Mouse (Mus musculus): ENCODE results near the gene Amdhd2. TPM values are rescaled to one million over a fixed set of nuclear protein-coding genes. Genes with fewer than 3 reads are reported as not detected.

Gene Amdhd2
- polyA plus RNA-seq, 1 experiment = 116 TPM

- no peak overlapping the region for H3K4me3 ChIP-seq (ENCODE audit: control insufficient read depth, low read depth, low read length)
- no peaks in the 10 kb centered on the region for H3K27me3 ChIP-seq (ENCODE audit: control insufficient read depth, insufficient read depth, low read length)
- TF ChIP-seq CTCF (IDR thresholded peaks at IDR 0.05; ENCODE audit: control insufficient read depth, insufficient read depth, insufficient replicate concordance, low read depth, low read length) = no peak
- TF ChIP-seq POLR2A (IDR thresholded peaks at IDR 0.05; ENCODE audit: control insufficient read depth, low read depth, low read length) = no peak
Measured at GRCm38 (mm10) chr17:24127592-24127991, 36.0 kb downstream of the Amdhd2 start.

GRCm38 (mm10) chr17:24126801-24127200 is 36.8 kb downstream of the Amdhd2 start:
- no peaks in the 10 kb centered on the region; the same call in 1 of the 2 replicates for H3K4me1 ChIP-seq (ENCODE audit: control insufficient read depth, insufficient read depth, low read length)
- H3K4me3 ChIP-seq (ENCODE audit: control insufficient read depth, low read depth, low read length) = no peak overlapping the region
- TF ChIP-seq CTCF (IDR thresholded peaks at IDR 0.05; ENCODE audit: control insufficient read depth, insufficient read depth, insufficient replicate concordance, low read depth, low read length) (no peak), POLR2A (IDR thresholded peaks at IDR 0.05; ENCODE audit: control insufficient read depth, low read depth, low read length) (no peak)
- H3K36me3 ChIP-seq (ENCODE audit: control insufficient read depth, insufficient read depth, low read length) = no peaks in the 10 kb centered on the region
- H3K27me3 ChIP-seq (ENCODE audit: control insufficient read depth, insufficient read depth, low read length) = no peaks in the 10 kb centered on the region
- H3K27ac ChIP-seq (ENCODE audit: control insufficient read depth, insufficient read depth, low read depth, low read length) = no peak overlapping the region

More at GRCm38 (mm10) chr17:24127592-24127991, 36.0 kb downstream of the Amdhd2 start:
- Histone ChIP-seq H3K36me3 (ENCODE audit: control insufficient read depth, insufficient read depth, low read length) (no peaks in the 10 kb centered on the region), H3K4me1 (ENCODE audit: control insufficient read depth, insufficient read depth, low read length) (no peaks in the 10 kb centered on the region; the same call in 1 of the 2 replicates), H3K27ac (ENCODE audit: control insufficient read depth, insufficient read depth, low read depth, low read length) (no peak overlapping the region)

GRCm38 (mm10) chr17:24119446-24119845 is 44.1 kb downstream of the Amdhd2 start:
- TF ChIP-seq POLR2A (IDR thresholded peaks at IDR 0.05; ENCODE audit: control insufficient read depth, low read depth, low read length) (no peak), CTCF (IDR thresholded peaks at IDR 0.05; ENCODE audit: control insufficient read depth, insufficient read depth, insufficient replicate concordance, low read depth, low read length) (no peak)
- no peak overlapping the region for H3K4me3 ChIP-seq (ENCODE audit: control insufficient read depth, low read depth, low read length)
- H3K36me3 ChIP-seq (ENCODE audit: control insufficient read depth, insufficient read depth, low read length) = no peaks in the 10 kb centered on the region
- H3K27ac ChIP-seq (ENCODE audit: control insufficient read depth, insufficient read depth, low read depth, low read length) = no peak overlapping the region
- no peaks in the 10 kb centered on the region for H3K4me1 ChIP-seq (ENCODE audit: control insufficient read depth, insufficient read depth, low read length)
- no peaks in the 10 kb centered on the region for H3K27me3 ChIP-seq (ENCODE audit: control insufficient read depth, insufficient read depth, low read length)

- H3K4me1 ChIP-seq (ENCODE audit: control insufficient read depth, insufficient read depth, low read length) = no peaks in the 10 kb centered on the region
- TF ChIP-seq CTCF (IDR thresholded peaks at IDR 0.05; ENCODE audit: control insufficient read depth, insufficient read depth, insufficient replicate concordance, low read depth, low read length) (no peak), POLR2A (IDR thresholded peaks at IDR 0.05; ENCODE audit: control insufficient read depth, low read depth, low read length) (no peak)
- H3K4me3 ChIP-seq (ENCODE audit: control insufficient read depth, low read depth, low read length) = no peak overlapping the region
- H3K27ac ChIP-seq (ENCODE audit: control insufficient read depth, insufficient read depth, low read depth, low read length) = no peak overlapping the region
- H3K36me3 ChIP-seq (ENCODE audit: control insufficient read depth, insufficient read depth, low read length) = no peaks in the 10 kb centered on the region; the same call in 1 of the 2 replicates
- no peaks in the 10 kb centered on the region for H3K27me3 ChIP-seq (ENCODE audit: control insufficient read depth, insufficient read depth, low read length)
Measured at GRCm38 (mm10) chr17:24113031-24113430, 50.5 kb downstream of the Amdhd2 start.

GRCm38 (mm10) chr17:24111256-24111655 is 52.3 kb downstream of the Amdhd2 start:
- TF ChIP-seq POLR2A (IDR thresholded peaks at IDR 0.05; ENCODE audit: control insufficient read depth, low read depth, low read length) = no peak
- TF ChIP-seq CTCF (IDR thresholded peaks at IDR 0.05; ENCODE audit: control insufficient read depth, insufficient read depth, insufficient replicate concordance, low read depth, low read length) = no peak
- H3K27me3 ChIP-seq (ENCODE audit: control insufficient read depth, insufficient read depth, low read length) = no peaks in the 10 kb centered on the region
- no peak overlapping the region for H3K27ac ChIP-seq (ENCODE audit: control insufficient read depth, insufficient read depth, low read depth, low read length)
- no peaks in the 10 kb centered on the region for H3K4me1 ChIP-seq (ENCODE audit: control insufficient read depth, insufficient read depth, low read length)
- H3K4me3 ChIP-seq (ENCODE audit: control insufficient read depth, low read depth, low read length) = no peak overlapping the region
- no peaks in the 10 kb centered on the region; the same call in 1 of the 2 replicates for H3K36me3 ChIP-seq (ENCODE audit: control insufficient read depth, insufficient read depth, low read length)

- Histone ChIP-seq H3K4me3 (ENCODE audit: control insufficient read depth, low read depth, low read length) (no peak overlapping the region), H3K27ac (ENCODE audit: control insufficient read depth, insufficient read depth, low read depth, low read length) (no peak overlapping the region), H3K36me3 (ENCODE audit: control insufficient read depth, insufficient read depth, low read length) (peaks cover 4% of the 10 kb centered on the region), H3K4me1 (ENCODE audit: control insufficient read depth, insufficient read depth, low read length) (no peaks in the 10 kb centered on the region), H3K27me3 (ENCODE audit: control insufficient read depth, insufficient read depth, low read length) (no peaks in the 10 kb centered on the region)
- TF ChIP-seq CTCF (IDR thresholded peaks at IDR 0.05; ENCODE audit: control insufficient read depth, insufficient read depth, insufficient replicate concordance, low read depth, low read length) (no peak), POLR2A (IDR thresholded peaks at IDR 0.05; ENCODE audit: control insufficient read depth, low read depth, low read length) (no peak)
Measured at GRCm38 (mm10) chr17:24108896-24109295, 54.7 kb downstream of the Amdhd2 start.

Other genes with a start within 250 kb of the Amdhd2 start
- gene Dcpp3, start 246.3 kb downstream of the Amdhd2 start, polyA plus RNA-seq (2012; rRNA removed) = not detected in 2 replicates
- gene Sbp, start 222.1 kb downstream of the Amdhd2 start, polyA plus RNA-seq (2012; rRNA removed) = not detected in 2 replicates
- gene Sbpl, start 208.5 kb downstream of the Amdhd2 start, polyA plus RNA-seq (2012; rRNA removed) = not detected in 2 replicates
- gene Prss30, start 183.2 kb downstream of the Amdhd2 start, polyA plus RNA-seq (2012; rRNA removed) = not detected in 2 replicates
- not detected in 2 replicates for gene Prss22, start 165.7 kb downstream of the Amdhd2 start, polyA plus RNA-seq (2012; rRNA removed)
- not detected in 2 replicates for gene Prss27, start 125.6 kb downstream of the Amdhd2 start, polyA plus RNA-seq (2012; rRNA removed)
- 11.5 and 11.9 TPM in 2 replicates for gene Kctd5, start 90.3 kb downstream of the Amdhd2 start, polyA plus RNA-seq (2012; rRNA removed)
- 486 and 516 TPM in 2 replicates for gene Pdpk1, start 12.8 kb downstream of the Amdhd2 start, polyA plus RNA-seq (2012; rRNA removed)
- 329 and 345 TPM in 2 replicates for gene Atp6v0c, start 5.9 kb upstream of the Amdhd2 start, polyA plus RNA-seq (2012; rRNA removed)
- 7.0 and 9.5 TPM in 2 replicates for gene Tbc1d24, start 41.8 kb upstream of the Amdhd2 start, polyA plus RNA-seq (2012; rRNA removed)
- gene Ntn3, start 45.8 kb upstream of the Amdhd2 start, polyA plus RNA-seq (2012; rRNA removed) = 0.35 and 0.54 TPM in 2 replicates
- 4.0 and 4.1 TPM in 2 replicates for gene Tedc2, start 57.1 kb upstream of the Amdhd2 start, polyA plus RNA-seq (2012; rRNA removed)
- 10.7 and 13.3 TPM in 2 replicates for gene Ccnf, start 87.7 kb upstream of the Amdhd2 start, polyA plus RNA-seq (2012; rRNA removed)
- gene Abca17, start 187.3 kb upstream of the Amdhd2 start, polyA plus RNA-seq (2012; rRNA removed) = 19.5 and 21.1 TPM in 2 replicates
- gene Abca3, start 188.2 kb upstream of the Amdhd2 start, polyA plus RNA-seq (2012; rRNA removed) = 5.1 and 7.9 TPM in 2 replicates